Mouse (Mus musculus): ENCODE results near the gene Ccdc154.
"Not testable (repeated sequence)": the region's sequence is repeated elsewhere in the genome, so short reads cannot be mapped to it uniquely, and the experiment has no call there.

Gene Ccdc154

DNA sequence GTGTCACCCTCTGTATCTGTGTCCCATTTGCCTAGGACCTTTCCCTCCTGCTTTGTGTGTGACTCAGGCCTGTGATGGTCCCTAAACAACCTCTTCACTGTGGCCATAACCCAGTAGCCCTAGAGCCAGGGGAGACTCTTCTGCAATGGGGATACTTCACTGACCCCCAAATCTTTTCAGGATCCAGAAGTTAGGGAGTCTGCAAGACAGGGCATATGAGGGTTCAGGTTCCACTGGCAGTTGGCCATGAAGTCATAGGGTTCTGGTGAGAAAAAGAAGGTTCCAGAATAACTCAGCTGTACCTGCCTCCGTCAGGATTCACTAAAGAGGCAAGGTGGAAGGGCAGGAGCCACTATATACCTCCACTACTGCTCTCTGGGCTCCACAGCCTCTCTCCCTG, at the start of gene Ccdc154:
Ccdc154 (plus strand) TSS at position 301 of the 400 bp plus-strand sequence.
- DNase-seq (ENCODE audit: low spot score) = no peak

DNA sequence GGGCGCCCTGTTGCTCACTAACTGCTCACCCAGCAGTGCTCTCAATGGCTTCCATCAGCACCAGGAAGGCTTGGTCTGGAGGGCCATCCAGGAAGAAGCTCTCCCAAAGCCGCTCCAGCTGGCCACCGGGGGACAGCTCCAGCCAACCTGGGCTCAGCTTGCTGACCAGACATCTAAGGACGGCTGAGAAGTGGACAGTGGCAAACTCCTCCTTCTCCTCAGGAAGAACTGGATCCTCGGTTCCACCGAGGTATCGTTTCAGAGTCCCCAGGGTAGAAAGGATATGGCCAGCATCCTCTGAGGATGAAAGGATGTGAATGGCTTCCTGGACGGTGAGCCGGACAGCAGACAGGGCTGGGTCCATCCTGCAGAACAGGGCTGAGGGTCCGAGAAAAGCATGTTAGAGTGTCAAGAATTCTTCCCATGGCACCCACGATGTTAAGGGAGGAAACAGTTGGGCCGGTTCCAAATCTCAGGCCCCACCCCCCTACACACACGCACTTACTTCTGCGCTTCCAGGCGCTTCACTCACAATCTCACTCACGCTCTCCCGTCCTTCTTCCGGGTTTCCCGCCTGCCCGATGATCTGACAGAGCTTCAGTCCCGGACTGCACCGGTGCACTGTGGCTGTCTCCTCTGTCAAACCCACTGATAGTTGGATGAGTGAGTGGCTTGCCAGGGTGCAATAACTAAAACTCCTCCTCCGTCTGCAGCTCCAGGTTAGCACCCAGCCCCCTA, 47.2 kb upstream of the Ccdc154 start:
- no peak for DNase-seq (ENCODE audit: low spot score)

DNA sequence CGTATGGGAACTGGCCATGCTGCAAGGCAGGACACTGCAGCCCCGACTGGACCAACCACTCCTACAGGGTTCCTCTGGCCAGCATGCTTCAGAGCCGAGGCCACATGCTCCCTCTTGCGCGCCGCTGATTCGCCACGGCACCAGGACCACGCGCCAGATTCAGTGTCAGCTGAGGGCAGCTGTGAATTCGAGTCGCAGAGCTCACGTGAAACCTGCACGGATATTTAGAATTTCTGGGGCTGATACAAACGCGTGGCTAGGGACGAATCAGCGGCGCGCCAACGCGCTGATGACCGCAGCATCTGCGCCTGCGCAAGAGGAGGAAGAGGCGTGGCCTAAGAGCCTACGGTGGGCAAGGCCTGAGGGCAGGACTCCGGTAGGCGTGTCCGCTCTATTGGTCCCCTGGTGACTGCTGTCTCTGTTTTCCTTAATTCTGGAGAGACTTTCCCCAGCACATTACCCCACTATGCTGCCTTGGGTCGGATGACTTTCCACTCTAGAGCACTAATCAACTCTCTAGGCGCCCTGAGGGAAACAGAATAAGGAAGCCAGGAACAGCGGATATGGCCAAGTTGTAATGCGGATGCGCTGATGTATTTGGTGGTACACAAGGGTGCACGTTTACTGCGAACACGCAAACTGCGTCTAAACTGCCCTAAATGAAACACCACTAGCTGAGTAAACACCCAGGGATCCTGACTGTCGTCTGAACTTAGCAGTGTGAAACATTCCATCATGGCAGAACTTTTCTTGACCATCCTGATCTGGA, 46.4 kb upstream of the Ccdc154 start, which contains the start of gene Telo2:
Telo2 (minus strand) TSS at position 304 of the 769 bp plus-strand sequence.
- DNase-seq (ENCODE audit: low spot score) = peak; percentile 78

DNA sequence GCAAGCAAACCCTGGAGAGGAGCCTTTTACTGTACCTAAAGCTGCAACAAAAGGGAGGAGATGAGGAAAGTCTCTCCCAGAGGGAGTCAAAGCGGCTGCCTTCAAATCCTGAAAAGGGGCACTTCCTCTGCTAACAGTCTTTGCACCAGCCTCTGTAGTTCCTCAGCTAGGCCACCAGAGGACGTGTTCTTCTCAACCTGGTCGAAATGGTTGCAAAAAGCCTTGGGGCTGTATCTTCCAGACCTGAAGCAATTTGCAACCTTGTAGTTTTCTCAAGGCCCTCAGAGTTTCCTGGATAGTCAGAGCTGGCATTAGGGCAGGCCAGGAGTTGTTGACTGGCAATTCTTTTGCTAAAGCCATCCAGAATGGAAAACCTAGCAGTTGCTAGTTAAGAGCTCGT, 45.0 kb upstream of the Ccdc154 start:
- DNase-seq (ENCODE audit: low spot score) = no peak

DNA sequence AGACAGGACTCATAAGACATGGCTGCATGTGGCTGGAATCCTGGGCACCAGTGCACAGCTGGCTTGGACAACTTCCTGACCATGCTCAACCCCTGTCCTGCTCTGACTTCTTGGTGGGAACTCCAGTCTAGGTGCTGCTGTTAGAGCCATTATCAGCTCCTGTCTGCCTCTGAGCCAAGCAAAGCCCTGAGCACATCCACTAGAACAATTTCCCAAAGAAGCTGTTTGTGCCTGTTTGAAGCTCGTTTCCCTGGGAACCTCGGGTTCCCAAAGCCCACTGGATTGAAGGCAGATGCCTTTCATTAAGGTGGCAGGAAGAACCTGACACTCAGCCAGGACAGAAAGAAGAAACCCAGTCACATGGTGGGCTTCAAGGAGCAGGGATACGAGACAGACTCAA, 41.9 kb upstream of the Ccdc154 start, which contains the start of gene Ptx4:
Ptx4 (plus strand) TSS at position 355 of the 400 bp plus-strand sequence.
- DNase-seq (ENCODE audit: low spot score) = no peak

DNA sequence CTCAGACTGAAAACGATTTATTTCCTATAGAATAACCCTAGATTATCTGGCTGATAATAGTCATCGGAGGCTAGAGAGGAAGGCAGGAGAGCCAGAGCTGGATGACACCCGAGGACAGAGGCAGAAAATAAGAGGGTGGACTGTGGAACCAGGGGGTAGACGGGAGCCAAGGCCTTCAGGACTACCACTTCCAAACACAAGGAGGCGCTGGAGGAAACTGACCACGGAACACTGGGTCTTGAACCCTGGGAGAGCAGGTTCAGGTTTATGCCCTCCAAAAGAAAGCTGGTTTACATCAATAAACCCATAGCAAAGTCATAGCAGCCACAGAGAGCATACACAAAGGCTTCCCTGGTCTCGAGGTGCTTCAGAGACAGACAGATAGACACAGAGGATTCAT, 38.3 kb upstream of the Ccdc154 start:
- DNase-seq (ENCODE audit: low spot score) = no peak

DNA sequence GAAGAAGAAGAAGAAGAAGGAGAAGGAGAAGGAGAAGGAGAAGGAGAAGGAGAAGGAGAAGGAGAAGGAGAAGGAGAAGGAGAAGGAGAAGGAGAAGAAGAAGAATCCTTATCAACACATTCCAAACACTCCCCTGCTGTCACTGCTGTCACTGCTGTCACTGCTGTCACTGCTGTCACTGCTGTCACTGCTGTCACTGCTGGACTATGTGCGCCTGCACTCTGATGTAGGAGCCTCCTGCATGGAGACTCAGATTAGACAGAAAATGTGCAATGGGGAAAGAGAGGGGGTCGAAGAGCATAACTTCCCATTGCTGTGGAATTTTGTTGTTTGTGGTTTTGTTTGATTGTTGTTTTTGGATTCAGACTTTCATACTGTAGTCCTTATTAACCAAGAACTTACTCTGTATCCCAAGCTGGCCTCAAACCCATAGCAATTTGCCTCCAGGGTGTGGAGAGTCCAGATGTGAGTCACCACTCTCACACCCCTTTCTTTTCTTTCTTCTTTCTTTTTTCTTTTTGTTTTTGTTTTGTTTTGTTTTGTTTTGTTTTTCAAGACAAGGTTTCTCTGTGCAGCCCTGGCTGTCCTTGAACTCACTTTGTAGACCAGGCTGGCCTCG, 36.7 kb upstream of the Ccdc154 start:
- DNase-seq (ENCODE audit: low spot score) = not testable (repeated sequence)

DNA sequence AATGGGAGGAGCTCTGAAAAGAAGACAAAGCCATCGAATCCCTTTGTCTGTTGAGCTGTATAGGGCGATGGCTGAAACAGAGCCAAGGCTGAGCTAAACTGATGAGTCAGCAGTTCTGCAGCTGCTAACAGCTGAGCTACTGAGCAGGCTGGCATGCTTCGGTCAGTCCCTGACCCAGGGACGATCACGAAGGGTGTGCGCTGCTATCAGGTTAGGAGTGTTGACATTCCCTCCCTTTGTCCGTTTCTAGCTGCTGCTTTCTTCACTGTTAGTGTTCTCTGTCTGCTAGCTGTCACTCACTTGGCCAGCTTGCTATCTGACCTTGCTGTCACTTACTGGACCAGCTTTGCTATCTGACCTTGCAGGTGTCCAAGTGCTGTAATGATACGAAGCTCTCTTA, 35.2 kb upstream of the Ccdc154 start:
- no peak for DNase-seq (ENCODE audit: low spot score)

DNA sequence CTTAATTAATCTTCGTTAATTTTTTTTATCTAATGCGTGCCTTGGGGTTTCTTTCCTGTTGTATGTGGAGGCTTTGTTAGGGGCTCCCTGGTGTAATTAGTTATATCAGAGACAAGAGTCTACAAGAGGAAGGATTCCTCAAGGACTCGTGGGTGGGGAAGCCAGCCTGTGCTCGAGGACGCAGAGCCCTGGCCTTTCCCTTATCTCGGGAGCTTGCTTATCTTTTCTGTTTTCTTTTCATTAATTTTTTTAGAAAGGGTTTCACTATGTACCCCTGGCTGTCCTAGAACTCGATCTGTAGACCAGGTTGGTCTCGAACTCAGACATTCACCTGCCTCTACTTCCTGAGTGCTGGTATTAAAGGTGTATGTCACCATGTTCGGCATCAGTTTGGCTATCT, 34.6 kb upstream of the Ccdc154 start:
- DNase-seq (ENCODE audit: low spot score) = no peak

DNA sequence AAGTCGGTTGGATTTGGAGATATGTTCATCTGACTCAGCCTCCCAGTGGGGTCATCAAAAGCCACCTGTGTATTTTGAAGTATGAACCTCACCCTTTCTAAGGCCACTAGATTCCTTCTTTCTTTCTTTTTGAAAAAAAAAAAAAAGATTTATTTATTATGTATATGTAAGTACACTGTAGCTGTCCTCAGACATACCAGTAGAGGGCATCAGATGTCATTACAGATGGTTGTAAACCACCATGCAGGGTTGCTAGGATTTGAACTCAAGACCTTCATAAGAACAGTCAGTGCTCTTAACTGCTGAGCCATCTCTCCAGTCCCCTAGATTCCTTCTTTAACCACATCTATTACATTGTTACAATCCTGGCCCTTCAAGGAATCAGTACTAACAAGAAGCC, 32.2 kb upstream of the Ccdc154 start:
- no peak for DNase-seq (ENCODE audit: low spot score)

DNA sequence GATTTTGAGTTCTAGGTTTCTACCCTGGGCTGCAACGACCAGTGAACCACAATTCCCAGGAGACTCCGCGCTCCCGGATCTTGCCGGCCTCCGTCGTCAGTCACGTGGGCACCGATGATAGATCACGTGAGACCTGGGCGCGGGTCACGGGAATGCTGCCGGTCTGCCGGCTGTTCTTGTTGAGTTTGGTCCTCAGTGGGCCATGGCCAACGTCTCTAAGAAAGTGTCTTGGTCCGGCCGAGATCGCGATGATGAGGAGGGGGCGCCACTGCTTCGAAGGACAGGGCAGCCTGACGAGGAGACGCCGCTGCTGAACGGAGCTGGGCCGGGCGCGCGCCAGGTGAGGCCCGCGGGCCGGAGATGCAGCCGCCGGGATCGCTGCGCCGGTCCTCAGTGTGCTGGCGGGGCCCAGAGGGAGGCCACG, 29.0 kb upstream of the Ccdc154 start, which contains the start of gene Clcn7:
Clcn7 (plus strand) TSS at position 117 of the 424 bp plus-strand sequence.
- peak; percentile 84 for DNase-seq (ENCODE audit: low spot score)

DNA sequence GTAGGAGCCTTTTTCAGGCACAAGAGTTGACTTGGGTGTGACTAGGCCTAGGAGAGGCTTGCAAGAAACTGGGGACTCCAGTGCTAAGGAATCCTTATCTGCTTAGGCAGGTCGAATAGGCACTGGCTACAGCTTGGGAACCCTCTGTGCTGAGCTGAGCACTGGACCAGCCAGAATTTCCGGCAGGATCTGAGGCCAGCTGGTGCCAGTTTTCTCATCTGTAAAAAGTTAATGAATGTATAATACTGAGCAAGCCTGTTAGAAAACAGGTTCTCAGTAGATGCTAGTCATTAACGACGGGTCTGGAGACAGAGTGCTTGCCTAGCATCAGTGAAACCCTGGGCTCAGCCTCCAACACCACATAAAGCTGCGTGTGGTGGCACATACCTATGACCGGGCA, 26.6 kb upstream of the Ccdc154 start:
- DNase-seq (ENCODE audit: low spot score) = no peak

DNA sequence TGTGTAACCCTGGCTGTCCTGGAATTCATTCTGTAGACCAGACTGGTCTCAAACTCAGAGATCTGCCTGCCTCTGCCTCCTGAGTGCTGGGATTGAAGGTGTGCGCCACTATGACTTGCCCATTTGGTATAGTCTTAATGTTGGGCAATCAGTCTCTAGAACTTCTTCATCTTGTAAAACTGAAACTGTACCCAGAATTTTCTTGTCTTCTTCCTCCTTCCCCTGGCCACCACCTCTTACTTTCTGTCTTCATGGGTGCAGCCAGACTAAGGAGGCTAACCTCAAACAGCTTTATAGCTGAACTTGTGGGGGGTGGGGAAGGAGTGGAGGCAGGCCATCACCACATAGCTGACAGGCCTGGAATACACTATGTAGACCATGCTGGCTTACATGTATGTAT, 23.5 kb upstream of the Ccdc154 start:
- no peak for DNase-seq (ENCODE audit: low spot score)

DNA sequence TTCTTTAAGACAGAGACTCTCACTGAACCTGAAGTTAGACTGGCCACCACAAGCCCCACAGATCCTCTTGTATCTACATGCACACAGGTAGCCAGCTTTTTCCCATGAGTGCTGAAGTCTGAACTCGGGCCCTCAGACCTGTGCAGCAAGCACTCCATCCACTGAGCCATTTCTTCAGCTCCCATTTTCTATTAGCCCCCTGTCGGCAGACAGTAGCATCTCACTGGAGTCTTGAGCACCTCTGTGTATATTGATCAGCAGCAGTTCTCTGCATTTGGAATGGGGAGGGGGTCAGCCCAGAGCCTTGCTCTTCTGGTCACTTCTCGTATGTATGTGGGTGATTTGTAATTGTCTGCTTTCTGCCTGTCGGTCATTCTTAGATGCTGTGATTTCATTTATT, 22.3 kb upstream of the Ccdc154 start:
- no peak for DNase-seq (ENCODE audit: low spot score)

DNA sequence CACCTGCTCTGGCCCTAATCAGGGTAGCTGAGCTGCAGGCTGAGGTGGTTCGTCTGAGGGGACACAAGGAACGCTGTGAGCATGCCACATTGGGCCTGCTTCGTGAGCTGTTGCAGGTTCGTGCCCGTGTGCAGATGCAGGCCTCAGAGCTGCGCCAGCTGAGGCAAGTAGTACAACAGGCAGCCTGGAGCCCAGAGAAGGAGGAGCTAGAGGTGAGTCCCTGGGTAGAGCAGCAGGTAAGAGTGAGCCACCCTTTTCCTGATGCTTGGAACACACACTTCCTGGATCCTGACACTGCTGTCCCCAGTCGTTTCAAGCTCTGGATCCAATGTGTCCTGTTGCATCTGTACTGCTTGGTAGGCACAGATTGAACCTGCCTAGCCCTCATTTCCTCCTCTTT, 1.1 kb downstream of the Ccdc154 start:
- no peak for DNase-seq (ENCODE audit: low spot score)

DNA sequence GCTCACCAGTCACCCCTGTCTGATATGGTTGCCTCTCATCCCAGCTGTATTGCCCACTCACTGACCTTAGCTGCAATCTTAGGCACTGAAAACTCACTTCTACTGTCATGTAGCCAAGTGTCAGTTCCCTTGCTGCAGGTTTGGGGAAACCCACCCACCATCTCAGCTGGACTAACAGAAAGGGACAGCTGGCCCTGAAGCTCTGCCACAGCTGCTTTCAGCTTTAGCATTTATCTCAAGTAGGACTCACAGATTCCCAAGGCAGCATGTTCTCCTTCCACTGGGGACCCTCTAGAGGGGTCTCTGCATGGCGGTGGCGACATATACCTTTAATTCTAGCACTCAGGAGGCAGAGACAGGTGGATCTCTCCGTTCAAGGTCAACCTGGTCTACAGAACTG, 2.5 kb downstream of the Ccdc154 start:
- DNase-seq (ENCODE audit: low spot score) = no peak

DNA sequence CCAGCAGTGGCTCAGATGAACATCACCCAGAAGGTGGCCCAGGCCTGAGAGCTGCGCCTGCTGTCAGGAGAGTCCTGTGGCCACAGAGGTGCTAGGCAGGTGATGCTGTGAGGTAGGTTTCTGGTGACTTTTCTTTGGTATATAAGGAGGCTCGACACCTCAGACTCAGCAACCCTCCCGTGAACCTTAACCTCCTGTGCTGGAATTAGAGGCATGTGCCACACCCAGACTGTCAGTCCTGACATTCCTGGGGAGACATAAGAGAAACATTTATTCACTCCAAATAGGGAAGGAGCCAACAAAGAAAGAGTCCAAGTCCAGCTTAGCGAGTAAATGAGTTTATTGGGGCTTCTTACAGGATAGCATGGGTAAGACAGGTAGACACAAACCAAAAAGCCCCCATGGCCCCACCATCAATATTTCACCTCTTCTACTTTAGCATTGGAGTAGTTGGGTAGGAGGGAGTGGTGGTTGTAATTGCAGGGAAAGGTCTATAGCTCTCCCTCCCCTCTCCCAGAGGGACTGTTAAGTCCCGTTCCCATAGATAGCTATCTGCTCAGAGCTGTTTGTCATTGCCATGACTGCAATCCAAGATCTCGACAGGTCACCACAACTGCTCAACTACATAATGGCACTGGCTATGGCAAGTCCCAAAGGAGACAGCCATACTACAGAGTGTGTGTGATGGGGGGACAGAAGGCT, 3.9 kb downstream of the Ccdc154 start:
- no peak for DNase-seq (ENCODE audit: low spot score)

DNA sequence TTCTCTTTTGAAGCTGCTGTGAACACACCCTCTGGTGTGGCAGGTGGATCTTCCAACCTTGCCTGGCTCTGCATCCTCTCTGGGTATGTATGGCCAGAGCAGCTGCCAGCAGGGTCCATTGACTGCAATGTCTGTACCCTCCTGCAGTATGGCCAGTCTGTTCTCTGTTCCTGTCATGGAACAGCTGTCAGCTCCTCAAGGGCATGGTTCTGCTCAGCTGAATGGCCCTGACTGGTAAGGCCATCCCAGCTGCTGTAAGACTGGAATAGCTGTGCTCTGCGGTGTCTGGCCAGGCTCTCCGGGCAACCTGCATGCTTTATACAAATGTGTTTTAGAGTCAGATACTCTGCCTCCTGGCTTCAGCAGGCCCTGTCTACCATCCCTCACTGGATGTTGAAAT, 7.4 kb downstream of the Ccdc154 start:
- DNase-seq (ENCODE audit: low spot score) = no peak

DNA sequence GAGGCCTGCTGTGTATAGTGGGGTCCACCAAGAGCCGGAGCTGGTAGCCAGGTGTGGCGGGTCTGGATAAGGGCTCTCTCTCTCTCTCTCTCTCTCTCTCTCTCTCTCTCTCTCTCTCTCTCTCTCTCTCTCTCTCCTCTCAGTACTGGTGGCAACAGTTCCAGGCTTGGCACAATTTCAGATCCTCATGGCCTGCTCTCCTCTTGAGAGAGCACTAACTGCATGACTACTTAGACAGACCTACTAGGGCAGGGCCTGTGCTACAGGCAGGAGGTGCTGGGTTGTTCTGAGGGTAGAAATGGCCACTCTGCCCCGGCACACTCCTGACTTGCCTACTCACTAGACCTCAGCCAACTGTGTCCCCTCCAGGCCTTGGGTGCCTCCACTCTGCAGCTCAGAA, 10.3 kb downstream of the Ccdc154 start:
- no peak for DNase-seq (ENCODE audit: low spot score)

DNA sequence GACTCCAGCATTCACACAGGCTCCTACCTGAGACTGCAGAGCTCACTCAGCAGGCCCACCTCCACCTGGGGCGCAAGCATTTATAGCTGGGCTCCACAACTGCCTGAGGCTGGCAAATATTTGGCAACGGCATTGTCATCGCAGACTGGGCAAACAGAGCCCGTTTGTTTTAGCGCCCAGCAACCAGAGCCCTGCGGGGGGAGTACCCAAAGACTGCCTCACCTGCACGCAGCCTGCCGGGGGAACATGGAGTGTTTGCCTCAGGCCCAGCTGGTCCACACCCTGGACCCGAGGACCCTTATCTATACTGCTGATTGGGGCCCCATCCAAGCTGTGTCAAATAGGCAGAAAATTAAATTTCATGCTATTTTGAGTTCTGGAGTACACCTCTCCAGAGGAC, 13.2 kb downstream of the Ccdc154 start, which contains the start of gene Gm38655:
Gm38655 (minus strand) TSS at position 61 of the 400 bp plus-strand sequence.
- no peak for DNase-seq (ENCODE audit: low spot score)

DNA sequence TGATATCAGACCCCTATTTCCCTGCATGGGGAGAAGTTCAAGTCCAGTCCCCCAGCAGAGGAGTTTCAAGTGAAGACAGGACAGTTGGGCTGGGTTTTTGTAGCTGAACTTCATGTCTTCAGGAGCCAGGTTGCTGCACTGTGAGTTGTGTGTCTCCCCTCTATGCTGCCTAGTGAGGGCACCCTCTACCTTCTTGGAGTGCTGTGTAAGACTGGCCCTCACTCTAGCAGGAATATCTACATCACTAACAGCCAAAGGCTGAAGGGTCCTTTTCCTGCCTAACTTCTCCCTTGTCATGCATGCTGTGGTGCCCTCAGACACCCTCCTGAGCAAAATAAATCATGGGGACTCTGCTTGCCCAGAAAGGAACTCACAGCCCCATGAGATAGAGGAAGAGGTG, 21.0 kb downstream of the Ccdc154 start:
- no peak for DNase-seq (ENCODE audit: low spot score)

DNA sequence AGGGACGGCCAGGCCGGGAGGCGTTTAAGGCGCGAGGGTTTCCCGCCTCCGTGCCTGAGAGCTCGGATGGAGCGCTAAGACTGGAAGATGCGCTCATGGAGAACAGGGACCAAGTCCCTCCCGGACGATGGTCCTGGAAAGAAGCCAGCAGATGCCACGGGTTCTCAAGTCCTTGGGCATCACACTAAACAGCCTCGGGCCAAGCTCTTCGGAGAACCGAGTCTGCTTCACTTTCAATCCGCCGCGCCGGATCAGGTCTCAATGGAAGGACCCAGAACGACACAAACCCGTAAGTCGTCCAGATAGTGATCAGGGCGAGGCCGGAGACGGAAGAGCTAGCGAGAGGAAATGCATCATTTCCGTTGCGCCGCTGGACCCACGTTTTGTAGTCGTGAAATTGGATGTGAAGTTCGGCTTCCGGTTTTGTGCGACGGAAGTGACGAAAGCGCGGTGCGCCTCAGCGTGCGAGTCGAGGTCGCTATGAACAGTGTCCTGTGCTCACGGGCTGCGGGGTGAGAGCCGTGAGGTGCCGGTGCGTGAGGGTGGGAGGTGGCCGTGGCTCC, 21.9 kb downstream of the Ccdc154 start, which contains the start of gene BC003965:
BC003965 (plus strand) TSS at position 426 of the 563 bp plus-strand sequence.
- DNase-seq (ENCODE audit: low spot score) = peak; percentile 97

Measured in layer of hippocampus, adult 9-10 months (tissue).